Mouse (Mus musculus): Measurements from ENCODE around the gene Cdh15.

DNA sequence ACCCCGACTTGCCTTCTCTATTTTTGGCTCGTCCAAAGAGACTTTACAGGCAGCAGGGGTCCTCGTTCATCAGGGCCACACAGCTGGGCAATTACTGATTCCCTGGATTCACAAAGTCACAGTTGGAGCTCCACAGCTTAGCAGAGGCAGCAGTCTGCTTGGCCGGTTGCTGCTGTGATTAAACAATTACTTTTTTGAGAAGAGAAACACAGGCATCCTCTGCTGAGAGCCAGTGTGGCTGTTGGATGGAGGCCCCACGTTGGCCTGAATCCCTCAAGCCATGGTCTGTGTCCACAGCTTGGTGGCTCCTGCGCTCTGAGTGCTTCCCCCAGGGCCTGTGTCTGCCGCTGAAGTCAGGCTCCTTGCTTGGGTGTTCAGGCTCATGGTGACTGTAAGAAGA, 33.2 kb upstream of the Cdh15 start:
- TF ChIP-seq CTCF (IDR thresholded peaks at IDR 0.05; ENCODE audit: insufficient read depth, low read depth, low read length) (no peak), POLR2A (IDR thresholded peaks at IDR 0.05; ENCODE audit: insufficient read depth, low read depth, low read length) (no peak)

Data from olfactory bulb, adult 2 months (tissue).